Mouse (Mus musculus): Measurements from ENCODE around the gene Dclk2. TPM values are rescaled to one million over a fixed set of nuclear protein-coding genes. Genes with fewer than 3 reads are reported as not detected.

Gene Dclk2
- polyA plus RNA-seq, 2 experiments from 2014 or later = 2.4 to 3.5 TPM

GRCm38 (mm10) chr3:86754595-86755557, 165.8 kb downstream of the Dclk2 start:
- ATAC-seq = no peak

DNA sequence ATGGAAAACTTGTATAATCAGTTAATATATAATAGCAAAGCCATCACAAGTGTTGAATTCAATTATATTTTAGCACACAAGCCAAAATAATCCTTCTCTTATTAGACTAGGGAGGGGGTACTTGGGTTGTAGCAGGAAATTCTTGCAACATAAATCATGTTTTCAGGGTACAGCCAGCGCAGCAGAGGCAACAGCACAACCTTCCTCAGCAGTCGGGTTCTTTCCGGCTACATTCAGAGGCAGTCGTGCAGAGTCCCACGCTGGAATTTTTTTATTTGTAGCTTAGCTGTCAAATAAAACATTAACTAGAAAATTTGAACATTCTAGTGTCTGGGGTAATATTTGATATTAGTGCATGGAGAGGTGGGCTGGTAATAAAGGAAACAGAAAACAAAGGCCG, 166.5 kb downstream of the Dclk2 start:
- no peak for ATAC-seq

DNA sequence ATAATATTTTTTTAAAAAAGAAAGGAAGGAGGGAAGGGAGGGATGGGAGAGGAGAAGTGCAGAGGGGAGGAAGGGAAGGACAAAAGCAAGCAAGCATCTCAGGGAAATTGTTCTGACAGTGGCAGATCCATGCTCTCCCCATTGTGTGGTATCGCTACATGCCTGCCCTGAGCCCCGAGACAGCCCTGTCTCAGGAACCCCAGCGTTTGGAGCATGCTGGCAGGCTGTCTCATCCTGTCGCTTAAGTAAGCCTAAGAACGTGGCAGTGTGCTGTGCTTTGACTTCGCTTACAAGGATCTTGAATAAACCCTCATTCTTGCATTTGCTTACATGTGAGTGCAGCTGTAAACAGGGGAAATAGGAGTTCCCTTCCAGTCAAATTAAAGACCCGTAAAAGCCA, 170.0 kb downstream of the Dclk2 start:
- ATAC-seq = no peak

- ATAC-seq = no peak
Measured at GRCm38 (mm10) chr3:86745769-86746512, 174.7 kb downstream of the Dclk2 start.

DNA sequence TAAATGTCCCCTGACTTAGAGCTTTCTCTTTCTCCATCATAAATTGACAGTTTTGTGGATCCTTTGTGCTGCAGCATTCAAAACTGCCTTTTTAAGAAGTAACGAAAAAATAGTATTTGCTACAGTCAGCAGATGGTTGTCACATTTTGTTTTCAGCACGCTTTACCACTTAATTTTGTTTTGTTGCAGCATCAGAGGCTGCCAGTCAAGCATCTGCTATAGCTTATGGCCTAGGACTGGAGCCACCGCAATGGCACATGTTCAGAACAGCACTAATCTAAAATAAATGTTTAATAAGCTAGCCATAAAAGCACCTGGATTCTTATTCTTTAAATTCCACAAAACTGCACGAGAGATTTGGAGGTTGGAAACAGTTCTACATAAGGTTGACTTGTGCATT, 175.3 kb downstream of the Dclk2 start:
- ATAC-seq = no peak

DNA sequence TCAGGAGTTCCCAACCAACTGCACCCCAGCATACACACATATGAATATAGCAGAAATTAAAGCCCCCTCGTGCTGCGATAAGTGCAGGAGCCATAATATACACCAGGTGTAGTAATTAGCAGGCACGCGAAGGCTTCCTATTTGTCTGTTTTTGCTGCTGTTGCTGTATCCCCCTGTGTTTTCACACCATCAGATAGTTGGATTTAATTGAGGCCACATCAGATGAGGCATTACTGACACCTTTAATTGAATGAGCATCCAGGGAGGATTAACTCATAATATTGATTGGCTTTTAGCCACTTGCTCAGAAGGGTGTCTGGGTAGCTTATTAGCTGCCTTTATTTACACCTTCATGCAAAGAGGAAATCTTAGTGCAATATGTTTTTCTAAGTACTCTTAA, 180.9 kb downstream of the Dclk2 start:
- ATAC-seq = no peak

DNA sequence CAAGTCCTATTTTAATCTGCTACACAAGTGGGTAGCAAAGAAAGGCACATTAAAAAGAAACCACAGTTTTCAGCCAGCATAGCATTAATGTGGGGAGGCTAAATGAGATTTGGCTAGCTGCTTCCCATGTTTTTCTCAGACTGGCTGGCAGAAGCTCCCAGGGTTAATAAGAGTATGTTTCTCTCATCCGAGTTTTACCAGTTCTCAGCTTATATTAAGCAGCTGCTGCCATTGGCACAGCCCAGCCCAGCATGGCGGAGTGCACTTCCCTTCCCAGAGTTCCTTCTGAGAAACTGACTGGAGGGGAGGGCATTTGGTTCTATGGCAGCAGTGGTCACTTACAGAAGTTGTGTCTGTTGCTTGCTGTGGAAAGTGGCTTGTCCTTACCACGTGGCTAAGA, 181.8 kb downstream of the Dclk2 start:
- ATAC-seq = no peak

Other genes with a start within 250 kb of the Dclk2 start
- gene Cd1d1, start 78.6 kb upstream of the Dclk2 start, polyA plus RNA-seq (2017; shearing (Covaris generic)) = 100 to 1,000 TPM; 133 to 178 TPM

Data from CD4-positive, CD25-positive, alpha-beta regulatory T cell, adult 4 months (primary cell).